In genomic region chr1:163669936-163670335, GRCm38 (mm10) we compare ENCODE assay signal across 22 mouse cellular contexts. TPM values are rescaled to one million over a fixed set of nuclear protein-coding genes. Genes with fewer than 3 reads are reported as not detected.
A peak's percentile ranks its signal among the peaks of the same experiment; 100 is the strongest.
DNase-seq lines count a peak whose midpoint lies in the region; ATAC-seq and TF ChIP-seq lines count a peak whose summit lies in the region.
"Had no signal": no experiment of that assay in that cellular context is flagged by ENCODE, and none has a peak within 500 bp of the region (broad histone marks: within the 10 kb centered on the region; RNA-seq: fewer than 3 reads in every experiment).

No protein-coding gene starts in this region.

- H3K4me2 ChIP-seq in forebrain, embryonic 11.5 days (ENCODE audit: low read depth, low read length, severe bottlenecking) = no peak overlapping the region
- H3K4me2 ChIP-seq in neural tube, embryonic 12.5 days (replicated peaks) = no peak overlapping the region
- H3K4me2 ChIP-seq in limb, embryonic 14.5 days (replicated peaks; ENCODE audit: low read depth, low read length, severe bottlenecking) = no peak overlapping the region
- no peak overlapping the region for H3K4me2 ChIP-seq in liver, postnatal 0 days (ENCODE audit: low read depth, low read length)
- no peak overlapping the region for H3K4me2 ChIP-seq in liver, embryonic 11.5 days
- H3K4me2 ChIP-seq: embryonic facial prominence, embryonic 13.5 days; forebrain, embryonic 15.5 days; heart, embryonic 11.5 days; heart, embryonic 15.5 days; hindbrain, embryonic 15.5 days had no signal

- 0 out of 2 replicates have a peak, but pooled peaks have one; percentile 30 for ATAC-seq in forebrain, embryonic 11.5 days (replicated peaks; ENCODE audit: low FRiP score)
- 0 out of 2 replicates have a peak, but pooled peaks have one; percentile 13 for ATAC-seq in neural tube, embryonic 12.5 days (ENCODE audit: low FRiP score, low read depth)
- peak; percentile 77 for ATAC-seq in limb, embryonic 14.5 days (ENCODE audit: low FRiP score, low read depth)
- ATAC-seq in liver, postnatal 0 days = no peak
- no peak for ATAC-seq in liver, embryonic 11.5 days (replicated peaks; ENCODE audit: low FRiP score)
- ATAC-seq: CD4-positive, CD25-positive, alpha-beta regulatory T cell, adult 4 months; forebrain, embryonic 15.5 days had no signal

- no peak for TF ChIP-seq POLR2A in limb, embryonic 14.5 days (IDR thresholded peaks at IDR 0.05; ENCODE audit: borderline replicate concordance, extremely low read depth, insufficient read depth, insufficient read length)

- H3K4me3 ChIP-seq in forebrain, embryonic 11.5 days (ENCODE audit: low read depth, low read length) = no peak overlapping the region
- no peak overlapping the region for H3K4me3 ChIP-seq in forebrain, embryonic 10.5 days
- no peak overlapping the region for H3K4me3 ChIP-seq in neural tube, embryonic 12.5 days
- H3K4me3 ChIP-seq in limb, embryonic 14.5 days (replicated peaks; ENCODE audit: low read length) = no peak overlapping the region
- no peak overlapping the region for H3K4me3 ChIP-seq in liver, postnatal 0 days (ENCODE audit: low read depth, low read length)
- no peak overlapping the region for H3K4me3 ChIP-seq in liver, embryonic 11.5 days (ENCODE audit: low read depth, low read length)
- H3K4me3 ChIP-seq: embryonic facial prominence, embryonic 13.5 days; forebrain, embryonic 15.5 days; heart, adult 2 months; heart, embryonic 15.5 days; hindbrain, embryonic 15.5 days had no signal

- H3K27me3 ChIP-seq in forebrain, embryonic 11.5 days (ENCODE audit: control insufficient read depth, insufficient read depth, low read length) = no peaks in the 10 kb centered on the region
- no peaks in the 10 kb centered on the region for H3K27me3 ChIP-seq in forebrain, embryonic 10.5 days (ENCODE audit: poor library complexity, severe bottlenecking)
- H3K27me3 ChIP-seq in neural tube, embryonic 12.5 days (replicated peaks) = no peaks in the 10 kb centered on the region
- H3K27me3 ChIP-seq in limb, embryonic 14.5 days (ENCODE audit: control insufficient read depth, insufficient read depth, low read length) = no peaks in the 10 kb centered on the region
- no peaks in the 10 kb centered on the region for H3K27me3 ChIP-seq in liver, postnatal 0 days (ENCODE audit: insufficient read depth, low read length)
- no peaks in the 10 kb centered on the region for H3K27me3 ChIP-seq in liver, embryonic 11.5 days (replicated peaks; ENCODE audit: control insufficient read depth, insufficient read depth, low read length)
- H3K27me3 ChIP-seq: embryonic facial prominence, embryonic 13.5 days; forebrain, embryonic 15.5 days; heart, embryonic 15.5 days; hindbrain, embryonic 15.5 days had no signal

- no peak for TF ChIP-seq EP300 in liver, postnatal 0 days (IDR thresholded peaks at IDR 0.05; ENCODE audit: low read depth)

- H3K9me3 ChIP-seq in forebrain, embryonic 11.5 days (ENCODE audit: control insufficient read depth, low read length) = no peaks in the 10 kb centered on the region
- no peaks in the 10 kb centered on the region for H3K9me3 ChIP-seq in forebrain, embryonic 10.5 days
- no peaks in the 10 kb centered on the region for H3K9me3 ChIP-seq in neural tube, embryonic 12.5 days
- no peaks in the 10 kb centered on the region for H3K9me3 ChIP-seq in limb, embryonic 14.5 days (ENCODE audit: control insufficient read depth, low read length)
- no peaks in the 10 kb centered on the region for H3K9me3 ChIP-seq in liver, postnatal 0 days (ENCODE audit: low read length)
- no peaks in the 10 kb centered on the region for H3K9me3 ChIP-seq in liver, embryonic 11.5 days (ENCODE audit: control insufficient read depth, low read length)
- H3K9me3 ChIP-seq: embryonic facial prominence, embryonic 13.5 days; forebrain, embryonic 15.5 days; G1E; heart, embryonic 15.5 days; hindbrain, embryonic 15.5 days had no signal

- H3K27ac ChIP-seq in forebrain, embryonic 11.5 days (ENCODE audit: low read depth, low read length) = no peak overlapping the region
- no peak overlapping the region for H3K27ac ChIP-seq in forebrain, embryonic 10.5 days
- no peak overlapping the region for H3K27ac ChIP-seq in neural tube, embryonic 12.5 days
- peak overlapping the region; percentile 52 for H3K27ac ChIP-seq in limb, embryonic 14.5 days (replicated peaks; ENCODE audit: low read depth, low read length)
- H3K27ac ChIP-seq in liver, postnatal 0 days (ENCODE audit: low read depth) = no peak overlapping the region
- no peak overlapping the region for H3K27ac ChIP-seq in liver, embryonic 11.5 days (ENCODE audit: low read depth, low read length)
- H3K27ac ChIP-seq: embryonic facial prominence, embryonic 13.5 days; forebrain, embryonic 15.5 days; heart, adult 2 months; heart, embryonic 15.5 days; hindbrain, embryonic 15.5 days had no signal

- WGBS in forebrain, embryonic 11.5 days = 88% methylated on average over 4 of the region's 4 CpGs
- WGBS in forebrain, embryonic 10.5 days = 93% methylated on average over 4 of the region's 4 CpGs
- 67% methylated on average over 4 of the region's 4 CpGs for WGBS in neural tube, embryonic 12.5 days
- WGBS in limb, embryonic 14.5 days = 53% methylated on average over 4 of the region's 4 CpGs
- 88% methylated on average over 4 of the region's 4 CpGs for WGBS in liver, postnatal 0 days (ENCODE audit: insufficient replicate concordance)
- 91% methylated on average over 4 of the region's 4 CpGs for WGBS in liver, embryonic 11.5 days

- no peak for TF ChIP-seq CTCF in liver, postnatal 0 days (IDR thresholded peaks at IDR 0.05; ENCODE audit: low read depth)

- no peaks in the 10 kb centered on the region for H3K36me3 ChIP-seq in forebrain, embryonic 11.5 days (ENCODE audit: control insufficient read depth, insufficient read depth, low read length)
- H3K36me3 ChIP-seq in forebrain, embryonic 10.5 days (replicated peaks) = no peaks in the 10 kb centered on the region
- no peaks in the 10 kb centered on the region for H3K36me3 ChIP-seq in neural tube, embryonic 12.5 days
- H3K36me3 ChIP-seq in limb, embryonic 14.5 days (ENCODE audit: control insufficient read depth, insufficient read depth, low read length) = no peaks in the 10 kb centered on the region
- H3K36me3 ChIP-seq in liver, postnatal 0 days (replicated peaks; ENCODE audit: insufficient read depth, low read length) = no peaks in the 10 kb centered on the region
- no peaks in the 10 kb centered on the region for H3K36me3 ChIP-seq in liver, embryonic 11.5 days (ENCODE audit: control insufficient read depth, insufficient read depth, low read length)
- H3K36me3 ChIP-seq: embryonic facial prominence, embryonic 13.5 days; forebrain, embryonic 15.5 days; G1E; heart, embryonic 15.5 days; hindbrain, embryonic 15.5 days had no signal

- DNase-seq in forebrain, embryonic 11.5 days (ENCODE audit: low spot score) = no peak
- DNase-seq in forebrain, embryonic 10.5 days (ENCODE audit: extremely low spot score, low spot score) = no peak
- DNase-seq in neural tube, embryonic 10.5 days (ENCODE audit: extremely low spot score, low spot score) = no peak
- peak; percentile 31 for DNase-seq in limb, embryonic 14.5 days (ENCODE audit: low spot score)
- no peak for DNase-seq in liver, postnatal 0 days
- no peak for DNase-seq in liver, embryonic 11.5 days (ENCODE audit: low spot score)
- DNase-seq: adrenal gland, postnatal 10 days; B cell, adult 2 months; cerebellum, adult 11-12 months; cerebellum, adult 9-10 months; cerebellum, postnatal 25 days; gastrocnemius, postnatal 36 days; heart, adult 2 months; heart, postnatal 14 days had no signal

- no peaks in the 10 kb centered on the region for H3K4me1 ChIP-seq in forebrain, embryonic 11.5 days (replicated peaks; ENCODE audit: control insufficient read depth, insufficient read depth, low read length)
- H3K4me1 ChIP-seq in forebrain, embryonic 10.5 days = 0 out of 2 replicates have a peak, but pooled peaks cover 6% of the 10 kb centered on the region
- H3K4me1 ChIP-seq in neural tube, embryonic 12.5 days = peaks cover 5% of the 10 kb centered on the region; the same call in 1 of the 2 replicates
- peaks cover 14% of the 10 kb centered on the region for H3K4me1 ChIP-seq in limb, embryonic 14.5 days (ENCODE audit: control insufficient read depth, insufficient read depth, low read length)
- H3K4me1 ChIP-seq in liver, postnatal 0 days (ENCODE audit: insufficient read depth) = no peaks in the 10 kb centered on the region
- H3K4me1 ChIP-seq in liver, embryonic 11.5 days (replicated peaks; ENCODE audit: control insufficient read depth, insufficient read depth, low read length) = no peaks in the 10 kb centered on the region
- H3K4me1 ChIP-seq: forebrain, embryonic 15.5 days; heart, embryonic 15.5 days; hindbrain, embryonic 15.5 days had no signal

- no peak overlapping the region for H3K9ac ChIP-seq in forebrain, embryonic 11.5 days (ENCODE audit: low read length)
- no peak overlapping the region for H3K9ac ChIP-seq in neural tube, embryonic 12.5 days
- H3K9ac ChIP-seq in limb, embryonic 14.5 days (ENCODE audit: low read depth, low read length, severe bottlenecking) = no peak overlapping the region
- H3K9ac ChIP-seq in liver, postnatal 0 days (replicated peaks) = no peak overlapping the region
- H3K9ac ChIP-seq in liver, embryonic 11.5 days (ENCODE audit: low read depth, low read length) = no peak overlapping the region
- H3K9ac ChIP-seq: embryonic facial prominence, embryonic 13.5 days; forebrain, embryonic 15.5 days; heart, embryonic 15.5 days; hindbrain, embryonic 15.5 days had no signal

RNA-seq across cellular contexts. Expression of gene Mettl11b, which starts 55.1 kb away (rescaled TPM):
- polyA plus RNA-seq in forebrain, embryonic 11.5 days (2014; fragmentation: Nextera tagmentation; extraction: Ambion mirVana) = 0.88 and 0.97 TPM in 2 replicates
- polyA plus RNA-seq in forebrain, embryonic 10.5 days (2016; fragmentation: Nextera tagmentation; extraction: Ambion mirVana) = 0.36 and 0.58 TPM in 2 replicates
- polyA plus RNA-seq in neural tube, embryonic 12.5 days (2016; fragmentation: Nextera tagmentation; extraction: Ambion mirVana) = not detected in 2 replicates
- polyA plus RNA-seq in limb, embryonic 14.5 days (2012; rRNA removed) = 0.18 and 0.23 TPM in 2 replicates
- 0.17 and 0.36 TPM in 2 replicates for polyA plus RNA-seq in limb, embryonic 14.5 days (2014; fragmentation: Nextera tagmentation; extraction: Ambion mirVana)
- polyA plus RNA-seq in liver, postnatal 0 days (2015; fragmentation: Nextera tagmentation; extraction: Ambion mirVana) = 0.06 TPM in 1 of 2 replicates, not detected in the other
- not detected in 2 replicates for polyA plus RNA-seq in liver, embryonic 11.5 days (2014; fragmentation: Nextera tagmentation; extraction: Ambion mirVana)
- polyA plus RNA-seq: CD4-positive, CD25-positive, alpha-beta regulatory T cell, adult 4 months; G1E had no signal

Comparison
In these comparisons a context has a peak if more than half of its experiments do, and no peak if none do; other contexts are left out.
1. ATAC-seq: peak in forebrain, embryonic 11.5 days (single experiment), neural tube, embryonic 12.5 days (single experiment) and limb, embryonic 14.5 days (single experiment); none in liver, postnatal 0 days (single experiment) and liver, embryonic 11.5 days (single experiment).